Mouse (Mus musculus) olfactory bulb, adult 2 months (tissue): ENCODE measurements around the gene Pik3r1.

Experiments
- CTCF ChIP-seq: fragments of 200-500 bp; IDR thresholded peaks from 2 replicates; pipeline ENCODE4 v1.5.1; 2012; ENCODE audit warnings: low read depth, mild to moderate bottlenecking, low read length, moderate library complexity; ENCODE audit not compliant: insufficient read depth
- POLR2A ChIP-seq: fragments of 200-500 bp; IDR thresholded peaks from 2 replicates; pipeline ENCODE4 v1.6.1; 2012; ENCODE audit warnings: mild to moderate bottlenecking, low read depth, low read length, moderate library complexity; ENCODE audit not compliant: insufficient read depth

DNA sequence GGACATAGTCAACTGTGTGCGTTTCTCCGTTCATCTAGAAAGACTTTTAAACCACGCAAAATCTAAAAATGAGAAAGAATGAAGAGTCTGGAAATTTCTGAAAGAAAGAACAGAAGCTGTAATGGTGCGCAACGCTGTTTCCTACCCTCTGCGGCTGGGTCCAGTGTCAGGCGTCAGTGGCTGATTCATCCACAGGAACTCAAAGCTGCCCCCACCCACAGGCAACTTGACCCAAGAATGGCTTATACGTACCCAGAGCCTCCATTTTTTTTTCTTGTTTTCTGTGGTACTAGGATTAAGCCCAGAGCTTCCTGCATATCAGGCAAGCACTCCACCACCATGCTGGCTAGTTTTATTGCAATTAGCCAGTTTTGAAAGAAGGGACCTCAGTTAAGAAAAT lies 37.7 kb downstream of the Pik3r1 start:
- TF ChIP-seq POLR2A (no peak), CTCF (no peak)
